Mouse (Mus musculus): ENCODE results near the gene Cenps. TPM values are rescaled to one million over a fixed set of nuclear protein-coding genes. Genes with fewer than 3 reads are reported as not detected.
"Not testable (repeated sequence)": the region's sequence is repeated elsewhere in the genome, so short reads cannot be mapped to it uniquely, and the experiment has no call there.

The Cenps gene
- polyA plus RNA-seq, 1 experiment: 32.5 TPM

- H3K27me3 ChIP-seq (ENCODE audit: control insufficient read depth, insufficient read depth, insufficient read length): no peaks in the 10 kb centered on the region
- peak; percentile 67 for TF ChIP-seq CEBPB (IDR thresholded peaks at IDR 0.05; ENCODE audit: low read depth)
- TF ChIP-seq FOSL1 (IDR thresholded peaks at IDR 0.05; ENCODE audit: insufficient read depth, low read length, poor library complexity, severe bottlenecking): no peak
- no peak overlapping the region for H3K4me3 ChIP-seq (ENCODE audit: insufficient read depth, poor library complexity, severe bottlenecking)
- H3K79me3 ChIP-seq (ENCODE audit: low read depth): peaks cover 4% of the 10 kb centered on the region
- no peak overlapping the region for H3ac ChIP-seq (ENCODE audit: control insufficient read depth, insufficient read length, low read depth)
- H3K79me2 ChIP-seq (ENCODE audit: control insufficient read depth, insufficient read depth): peaks cover 13% of the 10 kb centered on the region
- no peaks in the 10 kb centered on the region for H3K36me3 ChIP-seq (ENCODE audit: control insufficient read depth, insufficient read depth)
These were observed 34.2 kb upstream of the Cenps start for GRCm38 (mm10) chr4:149171581-149171981.

- no peak for TF ChIP-seq FOSL1 (IDR thresholded peaks at IDR 0.05; ENCODE audit: insufficient read depth, low read length, poor library complexity, severe bottlenecking)
- TF ChIP-seq USF1 (IDR thresholded peaks at IDR 0.05; ENCODE audit: low read depth): no peak
- TF ChIP-seq MAX (IDR thresholded peaks at IDR 0.05): no peak
- TF ChIP-seq MYOD1 (IDR thresholded peaks at IDR 0.05; ENCODE audit: control insufficient read depth, insufficient read length, low read depth): no peak
- TF ChIP-seq CTCF (IDR thresholded peaks at IDR 0.05; ENCODE audit: control insufficient read depth, insufficient read depth, insufficient read length): no peak
- TF ChIP-seq CEBPB (IDR thresholded peaks at IDR 0.05; ENCODE audit: low read depth): peak; percentile 12
- Histone ChIP-seq H3ac (ENCODE audit: control insufficient read depth, insufficient read length, low read depth) (no peak overlapping the region), H3K79me2 (ENCODE audit: control insufficient read depth, insufficient read depth) (peaks cover 24% of the 10 kb centered on the region), H3K27me3 (ENCODE audit: control insufficient read depth, insufficient read depth, insufficient read length) (no peaks in the 10 kb centered on the region), H3K4me3 (ENCODE audit: insufficient read depth, poor library complexity, severe bottlenecking) (no peak overlapping the region), H3K79me3 (ENCODE audit: low read depth) (peaks cover 11% of the 10 kb centered on the region), H3K36me3 (ENCODE audit: control insufficient read depth, insufficient read depth) (peaks cover 4% of the 10 kb centered on the region)
These were observed 33.0 kb upstream of the Cenps start for GRCm38 (mm10) chr4:149170394-149170931.

- H3K4me3 ChIP-seq (ENCODE audit: insufficient read depth, poor library complexity, severe bottlenecking): not testable (repeated sequence)
These were observed 32.5 kb upstream of the Cenps start for GRCm38 (mm10) chr4:149169926-149170325.

GRCm38 (mm10) chr4:149168016-149168415 lies 30.6 kb upstream of the Cenps start:
- Histone ChIP-seq H3K4me3 (ENCODE audit: insufficient read depth, poor library complexity, severe bottlenecking) (no peak overlapping the region), H3K79me3 (ENCODE audit: low read depth) (peaks cover 35% of the 10 kb centered on the region), H3K27me3 (ENCODE audit: control insufficient read depth, insufficient read depth, insufficient read length) (no peaks in the 10 kb centered on the region), H3ac (ENCODE audit: control insufficient read depth, insufficient read length, low read depth) (no peak overlapping the region), H3K36me3 (ENCODE audit: control insufficient read depth, insufficient read depth) (peaks cover 27% of the 10 kb centered on the region), H3K79me2 (ENCODE audit: control insufficient read depth, insufficient read depth) (peaks cover 48% of the 10 kb centered on the region)
- TF ChIP-seq MYOD1 (IDR thresholded peaks at IDR 0.05; ENCODE audit: control insufficient read depth, insufficient read length, low read depth) (no peak), MAX (IDR thresholded peaks at IDR 0.05) (no peak), FOSL1 (IDR thresholded peaks at IDR 0.05; ENCODE audit: insufficient read depth, low read length, poor library complexity, severe bottlenecking) (no peak), USF1 (IDR thresholded peaks at IDR 0.05; ENCODE audit: low read depth) (no peak), CTCF (IDR thresholded peaks at IDR 0.05; ENCODE audit: control insufficient read depth, insufficient read depth, insufficient read length) (no peak), CEBPB (IDR thresholded peaks at IDR 0.05; ENCODE audit: low read depth) (no peak), MYOG (IDR thresholded peaks at IDR 0.05; ENCODE audit: control insufficient read depth, extremely low read depth, insufficient read length) (no peak)

More at GRCm38 (mm10) chr4:149169926-149170325, 32.5 kb upstream of the Cenps start:
- Histone ChIP-seq H3K79me3 (ENCODE audit: low read depth) (peaks cover 16% of the 10 kb centered on the region), H3K79me2 (ENCODE audit: control insufficient read depth, insufficient read depth) (peaks cover 29% of the 10 kb centered on the region)
- not testable (repeated sequence) for H3ac ChIP-seq (ENCODE audit: control insufficient read depth, insufficient read length, low read depth); H3K36me3 ChIP-seq (ENCODE audit: control insufficient read depth, insufficient read depth); H3K27me3 ChIP-seq (ENCODE audit: control insufficient read depth, insufficient read depth, insufficient read length)

- H3K79me2 ChIP-seq (ENCODE audit: control insufficient read depth, insufficient read depth): peaks cover 57% of the 10 kb centered on the region
- H3K27me3 ChIP-seq (ENCODE audit: control insufficient read depth, insufficient read depth, insufficient read length): no peaks in the 10 kb centered on the region
- TF ChIP-seq CTCF (IDR thresholded peaks at IDR 0.05; ENCODE audit: control insufficient read depth, insufficient read depth, insufficient read length) (no peak), CEBPB (IDR thresholded peaks at IDR 0.05; ENCODE audit: low read depth) (no peak), MYOD1 (IDR thresholded peaks at IDR 0.05; ENCODE audit: control insufficient read depth, insufficient read length, low read depth) (no peak), MAX (IDR thresholded peaks at IDR 0.05) (no peak), FOSL1 (IDR thresholded peaks at IDR 0.05; ENCODE audit: insufficient read depth, low read length, poor library complexity, severe bottlenecking) (no peak), MYOG (IDR thresholded peaks at IDR 0.05; ENCODE audit: control insufficient read depth, extremely low read depth, insufficient read length) (no peak), USF1 (IDR thresholded peaks at IDR 0.05; ENCODE audit: low read depth) (no peak)
- H3ac ChIP-seq (ENCODE audit: control insufficient read depth, insufficient read length, low read depth): peak overlapping the region; percentile 73
- peaks cover 43% of the 10 kb centered on the region for H3K79me3 ChIP-seq (ENCODE audit: low read depth)
- H3K36me3 ChIP-seq (ENCODE audit: control insufficient read depth, insufficient read depth): peaks cover 37% of the 10 kb centered on the region
- H3K4me3 ChIP-seq (ENCODE audit: insufficient read depth, poor library complexity, severe bottlenecking): peak overlapping the region; percentile 79
These were observed 29.7 kb upstream of the Cenps start for GRCm38 (mm10) chr4:149166957-149167611.

- Histone ChIP-seq H3K36me3 (ENCODE audit: control insufficient read depth, insufficient read depth) (peaks cover 44% of the 10 kb centered on the region), H3K4me3 (ENCODE audit: insufficient read depth, poor library complexity, severe bottlenecking) (peak within 1 kb of the TSS; percentile 79), H3K79me3 (ENCODE audit: low read depth) (peaks cover 47% of the 10 kb centered on the region), H3K79me2 (ENCODE audit: control insufficient read depth, insufficient read depth) (peaks cover 64% of the 10 kb centered on the region), H3ac (ENCODE audit: control insufficient read depth, insufficient read length, low read depth) (peak within 1 kb of the TSS; percentile 73), H3K27me3 (ENCODE audit: control insufficient read depth, insufficient read depth, insufficient read length) (no peaks in the 10 kb centered on the region)
- TF ChIP-seq MAX (IDR thresholded peaks at IDR 0.05): no peak
- TF ChIP-seq USF1 (IDR thresholded peaks at IDR 0.05; ENCODE audit: low read depth): peak; percentile 49
- no peak for TF ChIP-seq CEBPB (IDR thresholded peaks at IDR 0.05; ENCODE audit: low read depth)
These were observed 29.0 kb upstream of the Cenps start, which contains the start of gene Pgd for GRCm38 (mm10) chr4:149166215-149166946. Gene Pgd (minus strand): TSS chr4:149166771.

All from C2C12 (cell line).